Mouse (Mus musculus) cerebellum, adult 2 months (tissue): ENCODE measurements at regions not wholly inside any gene's neighbourhood (a gene's known extent, or its start where the extent isn't known, plus 50 kb on each side); places are given as distances from the start of the nearest gene placed in this dataset.

Experiments used
- CTCF ChIP-seq: fragments of 200-500 bp; IDR thresholded peaks from 2 replicates; pipeline ENCODE4 v1.5.1; 2011; ENCODE audit warnings: low read depth, mild to moderate bottlenecking, control low read depth, low read length, moderate library complexity, borderline replicate concordance; ENCODE audit not compliant: insufficient read depth
- POLR2A ChIP-seq: fragments of 200-500 bp; IDR thresholded peaks from 2 replicates; pipeline ENCODE4 v1.6.1; 2011; ENCODE audit warnings: low read length, control low read depth, borderline replicate concordance; ENCODE audit not compliant: insufficient read depth

DNA sequence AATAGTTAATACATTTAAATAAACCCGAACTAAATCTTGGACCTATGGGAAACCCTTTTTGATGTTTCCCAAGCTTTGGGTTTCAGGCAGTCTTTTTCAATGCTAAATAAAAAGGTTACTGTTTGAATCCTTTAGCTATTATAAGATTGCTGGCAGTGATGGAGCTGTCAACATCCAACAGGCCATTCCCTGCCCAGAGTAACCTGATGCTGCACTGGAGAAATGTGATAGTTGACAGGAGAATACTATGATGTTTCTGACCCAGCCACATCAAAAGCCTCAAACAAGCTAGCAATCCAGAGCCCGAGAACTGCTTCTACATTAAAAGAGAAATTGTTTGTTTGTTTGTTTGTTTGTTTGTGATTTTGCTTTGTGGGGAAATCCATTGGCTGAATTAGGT lies 226.0 kb downstream of the Ppp1r3a start:
- TF ChIP-seq CTCF, result no peak
- TF ChIP-seq POLR2A, result no peak
